Mouse (Mus musculus): ENCODE measurements at regions not wholly inside any gene's neighbourhood (a gene's known extent, or its start where the extent isn't known, plus 50 kb on each side); places are given as distances from the start of the nearest gene placed in this dataset.

DNA sequence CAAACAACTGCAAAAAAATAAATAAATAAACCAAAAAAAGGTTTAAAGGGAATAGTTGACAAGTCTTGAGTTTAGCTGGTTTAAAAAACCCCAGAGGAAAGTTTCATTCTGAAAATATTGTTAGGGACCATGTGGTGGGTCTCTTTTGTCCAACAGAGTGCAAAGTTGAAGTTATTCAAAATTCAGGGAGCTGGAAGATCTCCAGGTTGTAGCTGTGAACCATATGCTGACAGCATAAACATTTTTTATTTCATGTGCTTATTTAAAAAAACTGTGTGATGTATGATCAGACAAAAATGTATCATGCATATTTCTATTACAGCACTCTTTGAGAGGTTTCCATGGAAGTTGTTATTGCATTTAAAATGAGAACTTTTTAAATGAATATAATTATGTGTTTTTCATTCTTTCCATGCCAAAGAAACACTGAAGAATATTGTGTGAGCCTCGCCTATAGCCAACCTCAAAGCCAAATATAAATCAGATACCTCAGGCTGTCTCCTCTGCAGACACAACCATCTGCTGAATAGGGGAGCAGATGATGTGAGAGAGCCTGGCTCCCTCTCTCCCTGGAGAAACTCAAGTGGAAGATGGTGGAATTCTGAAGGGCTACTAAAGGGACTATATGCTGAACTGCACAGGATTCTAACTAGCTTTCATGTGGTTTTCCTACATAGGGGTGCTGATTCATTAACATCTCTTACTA, 413.4 kb upstream of the Impad1 start:
- in situ Hi-C loops (cut with MboI, MseI) = no loop called here

DNA sequence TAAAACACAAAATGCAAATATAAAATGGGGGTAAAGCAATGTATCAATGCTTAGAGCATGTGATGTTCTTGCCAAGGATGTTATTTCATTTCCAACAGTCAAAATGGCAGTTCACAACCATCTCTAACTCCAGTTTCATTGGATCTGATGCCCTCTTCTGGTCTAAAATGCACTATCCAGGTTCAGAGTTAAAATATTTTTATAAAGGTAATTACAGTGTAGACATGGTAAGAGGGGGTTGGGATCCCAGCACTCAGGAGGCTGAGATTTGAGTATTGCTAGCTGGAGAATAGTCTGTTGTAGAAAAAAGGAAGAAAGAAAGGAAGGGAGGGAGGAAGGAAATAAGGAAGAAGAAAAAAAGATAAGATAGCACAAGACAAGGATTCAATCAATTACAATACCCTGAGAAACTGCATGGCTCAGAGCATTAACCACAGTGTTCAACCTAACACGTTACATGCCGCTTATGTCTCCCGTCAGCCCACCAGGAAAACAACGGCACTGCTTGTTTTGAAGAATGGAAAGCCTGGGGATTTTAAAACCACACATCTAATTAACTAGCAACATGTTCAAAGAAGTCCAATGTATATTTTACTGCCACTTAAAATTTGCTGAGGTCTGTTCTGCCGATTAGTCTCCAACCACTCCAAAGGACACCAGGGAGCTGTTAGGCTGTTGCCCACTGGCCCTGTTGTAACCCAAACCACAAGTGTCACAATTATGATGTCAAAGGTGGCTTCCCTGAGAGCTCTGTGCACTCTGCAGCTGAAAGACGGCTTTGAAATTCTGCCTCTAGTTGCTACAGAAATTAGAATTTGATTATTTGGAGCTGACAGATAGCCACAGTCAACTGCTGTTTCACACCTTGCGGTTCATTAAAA, 412.4 kb upstream of the Impad1 start:
- in situ Hi-C loops (cut with MboI, MseI) = no loop called here

DNA sequence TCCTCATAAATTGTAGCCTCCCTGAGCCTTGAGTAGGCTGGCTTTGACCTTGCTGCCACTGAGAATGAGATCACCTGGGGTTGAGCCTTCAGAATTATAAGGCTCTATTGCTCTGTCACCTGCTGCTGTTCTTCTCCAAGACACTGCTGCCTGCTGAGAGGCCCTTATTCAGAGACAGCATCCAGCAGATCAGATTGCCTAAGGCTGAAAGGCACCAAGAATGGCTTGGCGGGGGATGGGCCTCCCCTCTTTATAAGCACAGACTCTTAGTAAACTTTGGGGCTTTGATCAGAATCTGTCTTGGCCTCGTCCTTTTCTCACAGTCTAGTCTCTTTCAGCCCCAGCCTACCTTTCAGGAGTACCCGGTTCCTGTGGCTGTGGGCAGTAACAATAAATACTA, 401.1 kb upstream of the Impad1 start:
- in situ Hi-C loops (cut with MboI, MseI) = no loop called here

DNA sequence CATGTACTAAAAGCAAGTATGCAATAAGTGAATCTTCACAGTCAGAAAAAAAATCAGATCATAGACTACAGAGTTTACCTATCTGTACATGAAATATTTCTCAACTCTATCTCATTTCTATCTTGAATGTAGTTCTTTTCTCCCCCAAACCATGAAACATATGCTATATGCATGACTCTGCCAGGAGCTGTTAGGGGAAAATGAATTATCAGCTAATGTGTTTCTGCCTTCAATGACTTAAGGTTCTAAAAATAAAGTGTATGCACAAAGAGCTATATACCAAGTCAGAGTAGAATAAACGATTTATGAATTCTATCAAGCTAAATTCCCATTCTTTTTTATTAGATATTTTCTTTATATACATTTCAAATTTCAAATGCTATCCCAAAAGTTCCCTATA, 388.4 kb upstream of the Impad1 start:
- in situ Hi-C loops (cut with MboI, MseI) = no loop called here

DNA sequence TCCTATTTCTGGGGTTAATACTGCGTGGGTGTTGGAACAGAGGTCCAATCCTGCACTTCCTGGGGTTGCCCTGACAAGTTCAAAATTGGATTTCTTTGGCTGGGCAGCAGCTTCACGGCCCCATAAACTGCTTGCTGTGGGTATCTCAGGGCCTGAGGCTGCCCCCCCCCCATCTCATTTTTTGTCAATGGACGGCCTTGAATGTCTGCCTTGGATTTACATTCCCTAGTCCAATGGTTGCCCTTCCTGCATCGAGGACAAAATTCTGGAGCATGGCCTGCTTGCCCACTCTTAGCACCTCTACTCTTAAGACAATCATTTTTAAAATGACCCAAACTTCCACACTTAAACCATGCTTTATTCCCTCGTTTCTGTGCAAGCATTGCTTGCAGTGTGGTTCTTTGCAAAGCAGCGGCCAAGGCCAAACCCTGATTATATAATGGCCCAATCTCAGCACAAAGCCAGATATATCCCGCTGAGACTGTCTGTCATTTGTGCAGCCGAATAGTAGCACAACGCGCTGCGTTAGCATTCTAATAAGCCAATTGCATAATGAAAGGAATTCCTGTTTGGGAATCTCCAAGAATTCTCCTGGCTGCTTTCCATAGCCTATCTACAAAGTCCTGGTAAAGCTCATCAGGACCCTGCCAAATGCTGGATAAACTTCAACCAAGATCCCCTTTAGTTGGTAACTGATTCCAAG, 386.0 kb upstream of the Impad1 start:
- in situ Hi-C loops (cut with MboI, MseI) = no loop called here

DNA sequence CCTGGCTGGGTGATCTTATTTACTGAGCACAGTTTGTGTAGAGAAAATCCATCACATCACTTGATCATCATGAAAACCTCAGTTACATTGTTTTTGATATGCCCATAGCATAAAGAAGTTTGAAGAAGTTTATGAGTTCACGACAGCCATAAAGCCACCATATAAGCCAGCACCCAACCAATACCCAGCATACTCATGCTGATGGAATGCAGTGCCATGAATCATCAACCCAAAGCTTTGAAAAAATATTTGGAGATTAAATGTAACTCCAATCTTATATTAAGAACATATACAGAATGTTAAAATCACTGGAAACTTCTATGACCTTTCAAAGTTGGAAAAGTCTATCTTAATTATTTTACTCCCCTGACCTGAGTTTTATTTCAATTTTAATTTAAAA, 372.1 kb upstream of the Impad1 start:
- in situ Hi-C loops (cut with MboI, MseI) = no loop called here

DNA sequence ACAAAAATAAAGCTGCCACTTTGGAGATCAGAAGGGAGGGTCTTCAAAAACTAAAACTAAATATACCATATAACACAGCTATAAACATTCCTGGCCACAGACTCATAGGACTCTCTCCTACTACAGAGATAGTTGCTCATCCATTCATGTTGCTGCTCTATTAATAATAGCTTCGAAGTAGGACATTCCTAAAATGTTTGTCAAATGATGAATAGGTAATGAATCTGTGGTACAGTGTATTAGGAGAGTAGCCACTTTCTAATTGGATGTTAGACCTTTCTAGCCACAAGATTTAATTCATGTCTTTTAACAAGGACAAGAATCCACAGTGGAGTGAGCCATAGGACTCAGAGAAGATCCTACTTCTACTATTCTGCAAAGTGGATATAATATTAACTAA, 367.8 kb upstream of the Impad1 start:
- in situ Hi-C loops (cut with MboI, MseI) = no loop called here

DNA sequence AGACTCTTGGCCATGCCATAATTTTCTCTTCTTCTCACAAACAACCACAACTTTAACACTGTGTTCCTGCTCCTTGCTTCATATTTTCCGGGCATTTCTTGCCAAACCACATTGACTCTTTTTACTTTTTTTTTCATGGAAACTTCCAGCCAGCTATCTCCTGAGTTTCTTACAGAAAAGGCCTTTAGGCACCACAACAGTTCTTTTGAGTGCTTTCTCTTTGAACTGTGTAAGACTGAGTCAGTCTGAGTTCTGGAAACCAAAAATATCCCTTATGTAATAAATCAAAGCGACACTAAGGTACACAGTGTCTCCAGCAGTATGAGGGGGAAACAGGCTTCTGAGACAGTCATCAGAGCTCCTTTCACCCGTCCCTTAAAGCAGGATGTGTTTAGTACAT, 337.6 kb upstream of the Impad1 start:
- in situ Hi-C loops (cut with MboI, MseI) = no loop called here

DNA sequence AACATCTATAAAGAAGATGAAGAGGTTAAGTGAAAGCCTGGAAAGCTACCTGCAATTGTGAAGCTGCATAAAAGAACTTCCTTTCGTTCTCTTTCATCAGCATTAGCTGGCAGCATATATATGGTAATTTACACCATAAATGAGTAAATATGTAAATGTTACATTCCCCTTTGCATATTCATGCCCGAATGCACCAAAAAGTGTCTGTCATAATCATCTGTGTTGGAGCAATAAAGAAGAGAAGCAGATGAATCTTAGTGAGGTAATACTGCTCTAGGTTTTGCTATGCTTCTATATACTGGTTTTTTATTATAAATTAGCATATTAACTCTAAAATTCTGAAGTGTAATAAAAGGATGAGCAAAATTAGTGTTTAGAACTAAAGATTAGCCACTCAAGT, 332.9 kb upstream of the Impad1 start:
- in situ Hi-C loops (cut with MboI, MseI) = no loop called here

DNA sequence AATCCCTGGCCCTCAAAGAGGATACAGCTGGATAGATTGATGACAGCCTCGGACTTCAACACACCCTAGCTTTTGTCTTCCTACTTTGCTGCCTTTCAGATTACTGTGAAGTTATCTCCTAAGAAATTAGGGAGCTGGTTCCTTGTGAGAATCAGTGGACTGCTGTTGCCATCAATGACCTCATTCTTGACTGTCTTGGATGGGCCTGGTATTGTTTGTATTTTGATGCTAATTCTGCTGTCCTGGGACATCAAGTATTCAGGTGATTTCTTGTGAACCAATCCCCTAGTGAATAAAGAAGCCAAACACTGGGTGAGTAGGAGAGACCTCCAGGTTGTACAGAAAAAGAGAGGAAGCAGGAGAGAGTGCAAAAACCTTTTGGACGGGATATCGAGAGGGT, 305.3 kb upstream of the Impad1 start:
- in situ Hi-C loops (cut with MboI, MseI) = no loop called here

DNA sequence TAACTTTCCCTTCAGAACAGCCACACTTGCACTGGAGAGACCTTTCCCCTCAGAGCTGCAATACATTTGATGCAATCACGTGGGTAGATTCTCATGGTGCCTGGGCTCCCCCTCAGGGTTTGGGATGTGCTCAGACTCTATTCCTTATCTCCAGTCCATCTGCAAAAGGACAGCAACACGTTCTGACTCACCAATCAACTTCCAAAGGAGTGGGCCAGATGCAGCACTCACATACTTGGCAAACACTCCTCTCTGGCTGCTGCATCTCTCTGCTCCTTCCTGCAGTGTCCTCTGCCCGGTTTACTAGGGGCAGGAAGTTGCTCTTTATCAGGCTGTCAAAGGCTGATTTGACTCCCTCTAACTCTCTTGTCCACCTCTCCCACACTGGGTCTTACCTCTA, 285.6 kb upstream of the Impad1 start:
- in situ Hi-C loops (cut with MboI, MseI) = no loop called here

DNA sequence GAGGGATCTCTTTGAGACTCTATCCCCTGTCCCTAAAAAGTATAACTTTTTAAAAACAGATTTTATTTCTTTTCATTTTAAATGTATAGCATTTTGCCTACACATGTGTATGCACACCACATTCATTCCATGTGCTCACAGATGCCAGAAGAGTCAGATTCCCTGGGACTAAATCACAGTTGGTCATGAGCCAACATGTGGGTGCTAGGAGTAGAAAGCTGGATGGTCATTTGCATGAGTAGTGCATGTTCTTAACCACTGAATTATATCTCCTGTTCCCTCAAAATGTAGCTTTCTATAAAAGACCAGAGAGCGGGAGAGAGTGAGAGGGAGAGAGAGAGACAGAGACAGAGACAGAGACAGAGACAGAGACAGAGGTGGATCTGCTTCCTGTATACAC, 281.6 kb upstream of the Impad1 start:
- in situ Hi-C loops (cut with MboI, MseI) = no loop called here

DNA sequence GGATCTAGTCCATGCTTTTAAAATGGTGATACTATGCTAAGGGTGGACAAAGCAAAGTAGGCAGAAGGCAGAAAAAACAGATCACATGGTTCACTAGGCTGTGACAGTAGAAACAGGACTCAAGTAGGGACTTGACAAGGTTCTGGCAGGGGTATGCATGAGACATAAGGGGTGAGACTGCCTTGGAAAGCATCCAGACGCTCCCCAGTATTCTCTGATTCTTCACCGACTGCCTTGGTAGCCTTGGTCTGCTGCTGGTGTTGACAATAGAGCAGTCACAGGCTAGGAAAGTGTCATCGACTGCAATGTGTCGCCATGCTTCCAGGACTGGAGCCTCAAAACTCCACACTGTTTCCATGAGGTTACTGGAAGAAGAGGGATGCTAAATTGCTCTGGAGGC, 278.1 kb upstream of the Impad1 start:
- in situ Hi-C loops (cut with MboI, MseI) = no loop called here

DNA sequence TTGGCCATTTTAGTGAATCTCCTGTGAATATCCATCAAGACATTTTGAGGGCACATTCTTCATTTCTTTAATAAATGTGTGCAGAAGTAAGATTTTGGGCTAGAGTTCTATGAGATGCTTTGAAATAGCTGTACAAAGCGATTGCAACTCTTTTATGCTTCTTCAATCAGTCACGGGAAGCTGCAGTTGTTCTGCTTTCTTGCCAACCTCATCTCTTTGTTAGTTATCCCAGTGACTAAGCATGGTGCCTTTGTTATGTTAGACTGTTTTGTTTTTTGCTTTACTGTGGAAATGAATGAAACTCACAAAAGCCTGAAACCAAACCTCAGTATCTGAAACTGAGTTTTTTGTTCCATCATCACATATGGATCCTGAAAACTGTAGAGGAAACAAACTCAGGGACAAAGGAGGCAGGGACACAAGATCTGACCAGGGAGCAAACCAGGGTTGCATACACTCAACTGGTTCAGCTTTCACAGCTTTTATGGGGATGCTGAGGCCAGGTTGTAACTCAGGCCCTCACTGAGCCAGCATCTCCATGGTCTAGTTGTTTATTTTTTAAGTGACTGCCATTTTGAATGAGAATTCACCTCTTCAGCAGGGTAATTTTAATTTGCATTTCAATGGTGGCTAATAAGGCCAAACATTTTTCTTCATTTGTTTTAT, 266.3 kb upstream of the Impad1 start:
- in situ Hi-C loops (cut with MboI, MseI) = no loop called here

DNA sequence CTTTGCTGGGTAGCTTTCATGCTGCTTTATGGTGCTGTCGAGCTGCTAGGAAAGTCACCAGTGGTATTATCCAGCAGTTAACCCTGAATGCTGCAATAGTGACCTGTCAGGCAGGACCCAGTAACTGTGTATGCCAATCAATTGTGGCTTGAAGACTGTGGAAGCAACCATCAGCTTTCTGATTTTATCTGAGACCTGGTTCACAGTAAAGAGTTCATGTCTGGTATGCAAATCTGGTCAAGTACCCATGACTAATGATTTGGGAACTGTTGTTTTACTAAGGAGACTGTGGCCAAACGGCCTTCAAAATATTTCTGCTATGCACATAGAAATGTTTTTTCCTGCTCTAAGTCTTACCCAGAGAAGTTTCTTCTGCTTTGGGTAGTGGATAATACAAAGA, 236.8 kb upstream of the Impad1 start:
- in situ Hi-C loops (cut with MboI, MseI) = no loop called here

DNA sequence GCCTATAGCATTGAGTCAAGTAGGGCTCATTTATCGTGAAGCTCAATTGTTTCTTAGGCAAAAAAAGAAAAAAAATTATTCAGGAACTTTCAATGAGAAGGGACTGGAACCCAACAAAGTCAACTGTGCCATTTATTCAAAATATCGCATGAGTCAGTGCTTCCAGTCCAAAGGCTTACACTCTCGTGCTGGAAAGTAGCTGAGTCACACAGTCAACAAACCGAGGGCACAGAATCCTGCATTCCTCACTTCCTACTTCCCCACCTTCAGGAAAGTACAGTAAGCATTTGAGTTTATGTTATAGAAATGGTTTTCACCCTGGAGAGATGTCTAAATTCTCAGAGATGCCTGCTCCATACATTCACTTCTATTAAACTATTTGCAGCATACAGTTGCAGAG, 194.3 kb upstream of the Impad1 start:
- in situ Hi-C loops (cut with MboI, MseI) = no loop called here

DNA sequence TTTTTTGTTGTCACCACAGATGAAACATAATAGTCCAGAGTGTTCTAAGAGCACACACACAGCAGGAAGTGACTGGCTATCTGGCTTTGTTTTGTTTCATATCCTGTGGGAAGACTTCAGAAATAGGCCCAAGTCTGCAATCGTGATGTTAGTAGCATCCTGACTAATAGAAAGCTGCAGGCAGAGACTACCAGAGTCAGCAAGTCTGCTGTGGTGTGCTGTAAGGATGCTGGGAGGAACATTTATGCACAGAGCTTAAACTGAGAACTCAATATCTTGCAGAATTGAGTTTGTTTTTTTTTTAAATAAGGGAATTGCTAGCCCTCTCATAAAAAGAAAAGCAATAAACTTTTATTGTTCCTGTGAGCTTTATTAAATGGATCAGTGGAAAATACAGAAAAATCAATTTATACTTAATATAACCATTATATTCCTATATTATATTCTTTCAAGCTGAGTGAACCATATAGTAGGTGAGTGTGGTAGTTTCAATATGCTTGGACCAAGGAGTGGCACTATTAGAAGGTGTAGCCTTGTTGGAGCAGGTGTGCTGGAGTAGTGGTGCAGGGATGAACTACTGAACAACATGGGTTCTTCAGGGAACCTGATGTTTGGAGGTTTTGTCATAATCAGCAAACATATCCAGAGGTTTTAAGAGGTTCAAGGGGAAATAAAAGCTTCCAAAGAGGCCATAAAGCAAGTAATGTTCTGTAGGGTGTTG, 190.5 kb upstream of the Impad1 start:
- in situ Hi-C loops (cut with MboI, MseI) = no loop called here

DNA sequence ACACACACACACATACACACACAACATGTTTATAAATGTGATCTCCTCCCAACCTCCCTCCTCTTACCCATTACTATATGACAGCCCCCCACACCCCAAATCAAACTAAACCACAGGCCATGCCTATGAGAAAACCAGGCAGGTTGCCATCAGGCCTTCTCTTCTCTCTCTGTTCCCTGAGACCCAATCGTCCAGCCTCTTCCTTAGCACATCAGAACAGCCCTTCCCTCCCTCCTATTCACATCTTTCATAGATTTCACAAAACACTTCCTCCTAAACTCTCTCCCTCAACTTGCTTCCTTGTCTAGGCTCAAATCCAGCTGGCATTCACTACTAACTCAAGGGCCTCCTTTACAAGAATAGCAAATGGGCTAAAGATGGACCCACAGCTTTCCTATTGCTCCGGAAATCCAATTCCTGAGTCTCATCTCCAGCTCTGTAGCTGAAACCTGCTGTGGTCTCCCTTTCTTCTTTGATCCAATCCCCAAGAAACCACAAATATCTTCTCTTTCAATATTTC, 178.7 kb upstream of the Impad1 start:
- in situ Hi-C loops (cut with MboI, MseI) = loop anchor here in 1 of 2 experiments (5.0 kb wide), 1 partner anchor 755 kb away; no protein-coding TSS in a partner anchor

DNA sequence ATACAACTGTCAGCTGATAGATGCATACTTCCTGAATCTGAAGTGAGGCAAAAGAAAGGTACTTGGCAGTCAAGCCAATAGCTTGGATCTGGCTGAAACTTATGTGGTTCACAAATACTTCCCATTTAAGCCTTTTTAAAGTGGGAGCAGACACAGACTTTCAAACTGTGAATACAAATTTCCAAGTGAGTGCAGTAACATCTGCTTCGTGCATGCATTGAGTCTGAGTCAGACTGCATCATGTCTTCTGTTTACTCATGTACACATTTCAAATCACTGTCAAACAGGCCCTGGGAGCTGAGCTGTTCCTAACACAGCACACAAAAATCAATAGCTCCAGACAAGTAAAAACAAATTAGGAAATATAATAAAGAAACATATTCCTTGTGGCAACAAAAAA, 155.8 kb upstream of the Impad1 start:
- in situ Hi-C loops (cut with MboI, MseI) = no loop called here

DNA sequence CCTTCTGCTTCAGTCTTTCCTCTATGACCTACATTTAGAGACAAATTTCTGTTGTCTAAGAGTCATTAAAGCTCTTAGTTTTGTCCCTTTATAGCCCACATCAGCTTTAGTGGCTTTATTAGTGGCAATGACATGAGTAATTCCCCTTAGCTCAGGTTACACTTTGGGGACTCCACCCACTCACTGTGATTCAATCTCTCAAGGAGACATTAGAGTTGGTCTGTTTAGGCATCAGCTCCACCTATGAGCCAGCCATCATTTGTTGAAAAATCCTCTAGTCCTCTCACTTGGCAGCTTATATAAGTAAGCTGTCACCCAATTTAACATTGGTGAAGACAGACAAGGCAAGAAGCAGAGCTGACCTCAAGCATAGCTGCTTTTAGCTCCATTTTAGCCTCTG, 151.3 kb upstream of the Impad1 start:
- in situ Hi-C loops (cut with MboI, MseI) = no loop called here

DNA sequence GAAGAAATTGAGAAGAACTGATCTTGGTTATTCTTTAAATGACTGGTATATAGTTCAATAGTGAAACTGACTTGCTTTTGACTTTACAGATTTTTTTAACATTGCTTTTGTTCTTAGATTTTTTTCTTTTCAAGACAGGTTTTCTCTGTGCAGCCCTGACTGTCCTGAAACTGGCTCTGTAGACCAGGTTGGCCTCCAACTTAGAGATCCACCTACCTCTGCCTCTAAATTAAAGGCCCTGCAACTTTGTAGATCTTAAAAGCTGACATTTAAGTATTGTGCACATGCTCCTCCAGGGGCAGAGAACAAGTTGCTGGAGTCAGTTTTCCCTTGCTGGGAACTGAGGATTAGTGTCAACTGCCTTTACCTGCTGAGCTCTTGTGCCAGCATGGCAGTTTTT, 132.6 kb upstream of the Impad1 start:
- in situ Hi-C loops (cut with MboI, MseI) = no loop called here

Measured in T-helper 17 cell (primary cell).